Mouse (Mus musculus): ENCODE data around the gene Best3.

DNA sequence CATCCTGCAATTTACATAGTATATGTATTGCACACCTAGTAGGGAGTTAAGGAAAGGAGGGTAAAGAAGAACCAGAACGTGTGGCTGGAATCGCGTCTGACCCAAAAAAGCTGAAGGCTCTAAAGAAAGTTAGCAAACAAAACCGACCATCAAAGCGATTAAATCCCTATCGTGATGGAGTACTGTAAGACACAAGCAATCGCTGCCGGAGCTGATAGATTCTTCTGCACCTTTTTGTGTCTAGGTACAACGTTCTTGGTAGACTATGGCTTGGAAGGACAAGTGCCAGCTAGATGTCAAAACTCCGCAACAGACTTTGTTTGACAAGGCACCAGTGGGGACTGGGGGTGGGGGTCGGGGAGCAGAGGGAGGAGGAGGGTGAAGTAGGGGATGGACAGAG, 22.0 kb upstream of the Best3 start:
- TF ChIP-seq CTCF (IDR thresholded peaks at IDR 0.05; ENCODE audit: low read depth), result no peak
- TF ChIP-seq EP300 (IDR thresholded peaks at IDR 0.05; ENCODE audit: low read depth), result no peak

All from liver, embryonic 14.5 days (tissue).